Mouse (Mus musculus): ENCODE measurements at regions not wholly inside any gene's neighbourhood (a gene's known extent, or its start where the extent isn't known, plus 50 kb on each side); places are given as distances from the start of the nearest gene placed in this dataset.
"Not testable (repeated sequence)": the region's sequence is repeated elsewhere in the genome, so short reads cannot be mapped to it uniquely, and the experiment has no call there.

GRCm38 (mm10) chr5:45382804-45383203 is 67.2 kb downstream of the Qdpr start:
- DNase-seq (ENCODE audit: low spot score), result no peak

DNA sequence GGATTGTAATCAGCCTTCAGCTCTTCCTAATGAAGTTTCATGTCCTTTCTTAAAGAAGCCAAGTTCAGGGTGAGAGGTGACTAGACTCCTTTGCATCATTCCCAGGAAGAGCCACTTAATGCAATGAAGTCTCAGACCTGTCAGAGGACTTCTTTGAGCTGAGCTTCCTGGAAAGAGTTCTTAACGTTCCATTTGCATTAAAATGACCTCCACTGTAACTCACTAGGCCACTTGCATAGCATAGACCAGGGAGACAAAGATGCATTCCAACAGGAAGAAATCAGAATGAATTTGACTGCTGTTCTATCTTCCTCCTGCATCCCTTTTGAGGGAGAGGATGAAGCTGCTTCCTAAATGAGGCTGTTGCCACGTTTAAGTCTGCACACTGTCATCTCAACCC is 71.5 kb downstream of the Qdpr start:
- no peak for DNase-seq (ENCODE audit: low spot score)

- no peak for DNase-seq (ENCODE audit: low spot score)
These were observed 77.0 kb downstream of the Qdpr start for GRCm38 (mm10) chr5:45373069-45373468.

DNA sequence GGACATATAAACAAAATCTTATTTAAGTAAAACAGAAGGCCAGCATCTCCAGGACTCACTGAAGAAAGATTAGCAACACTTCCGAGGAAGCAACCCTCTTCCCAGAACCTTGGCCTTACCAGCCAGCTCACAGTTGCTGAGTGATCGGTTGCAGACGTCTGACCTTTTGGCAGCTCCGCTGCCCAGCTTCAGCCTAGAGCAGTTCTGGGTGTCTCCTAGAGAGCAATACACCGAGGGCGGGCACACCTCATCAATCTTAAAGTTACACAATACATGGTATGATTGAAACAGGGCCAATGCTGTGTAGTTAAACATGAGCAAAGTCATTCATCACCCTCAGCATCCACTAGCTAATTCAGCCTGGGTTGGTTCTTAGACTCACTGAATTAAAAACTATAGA is 81.6 kb downstream of the Qdpr start:
- peak; percentile 45 for DNase-seq (ENCODE audit: low spot score)

GRCm38 (mm10) chr5:45360189-45360588 is 89.8 kb downstream of the Qdpr start:
- no peak for DNase-seq (ENCODE audit: low spot score)

DNA sequence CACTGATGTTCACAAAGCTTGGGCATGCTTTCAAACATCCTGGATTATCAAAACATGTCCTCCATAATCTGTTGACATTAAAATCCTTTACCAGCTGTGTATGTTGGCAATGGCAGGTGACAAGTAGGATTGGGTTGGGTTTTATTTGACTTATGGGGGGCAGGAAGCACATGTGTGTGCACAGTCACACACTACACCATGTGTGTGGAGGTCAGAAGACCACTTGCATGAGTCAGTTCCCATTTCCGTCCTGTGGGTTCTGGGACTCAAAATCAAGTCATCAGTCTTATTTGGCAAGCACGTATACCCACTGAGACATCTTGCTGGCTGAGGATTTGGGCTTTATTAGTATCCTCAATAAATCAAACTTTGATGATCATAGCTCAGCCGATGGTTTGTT is 109.6 kb downstream of the Qdpr start:
- no peak for DNase-seq (ENCODE audit: low spot score)

DNA sequence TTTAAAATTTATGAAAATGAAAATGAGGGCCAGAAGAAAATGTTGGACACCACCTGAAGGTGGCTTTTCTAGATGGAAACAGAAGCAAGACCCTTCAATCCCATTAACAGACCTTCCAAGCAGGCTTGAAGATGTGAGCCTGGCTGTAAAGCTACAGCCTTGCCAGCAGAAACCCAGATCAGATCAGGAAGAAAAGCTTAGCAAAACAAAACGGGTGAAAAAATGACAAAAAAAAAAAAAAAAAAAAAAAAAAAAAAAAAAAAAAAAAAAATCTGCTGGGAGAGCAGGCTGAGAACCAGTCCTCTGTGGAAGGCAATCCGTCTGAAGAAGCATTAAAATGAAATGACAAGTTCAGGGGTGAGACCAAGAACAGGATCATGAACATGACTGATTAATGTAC is 113.2 kb downstream of the Qdpr start:
- no peak for DNase-seq (ENCODE audit: low spot score)

DNA sequence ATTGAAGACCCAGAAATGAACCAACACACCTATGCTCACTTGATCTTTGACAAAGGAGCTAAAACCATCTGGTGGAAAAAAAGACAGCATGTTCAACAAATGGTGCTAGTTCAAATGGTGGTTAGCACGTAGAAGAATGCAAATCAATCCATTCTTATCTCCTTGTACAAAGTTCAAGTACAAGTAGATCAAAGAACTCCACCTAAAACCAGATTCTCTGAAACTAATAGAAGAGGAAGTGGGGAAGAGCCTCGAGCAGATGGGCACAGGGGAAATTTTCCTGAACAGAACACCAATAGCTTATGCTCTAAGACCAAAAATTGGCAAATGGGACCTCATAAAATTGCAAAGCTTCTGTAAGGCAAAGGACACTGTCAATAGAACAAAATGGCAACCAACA is 125.6 kb downstream of the Qdpr start:
- not testable (repeated sequence) for DNase-seq (ENCODE audit: low spot score)

DNA sequence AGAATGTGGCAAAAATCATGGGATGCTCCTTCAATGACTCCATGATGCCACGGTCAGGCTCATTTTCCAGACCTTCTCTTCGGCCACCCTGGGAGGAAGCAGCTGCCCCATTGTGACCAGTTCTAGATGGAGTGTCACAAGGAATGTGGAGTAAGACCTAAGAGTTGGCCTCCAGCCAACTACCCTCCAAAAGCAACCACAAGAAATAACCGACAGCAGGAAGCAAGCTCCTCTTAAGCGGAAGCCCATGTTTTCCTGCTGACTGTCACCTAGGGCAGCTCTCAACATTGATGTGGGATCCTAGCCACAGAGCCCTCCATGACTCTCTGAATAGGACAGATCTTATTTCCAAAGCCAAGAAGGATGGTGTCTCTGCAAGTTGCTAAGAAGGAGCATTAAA is 126.5 kb downstream of the Qdpr start:
- no peak for DNase-seq (ENCODE audit: low spot score)

DNA sequence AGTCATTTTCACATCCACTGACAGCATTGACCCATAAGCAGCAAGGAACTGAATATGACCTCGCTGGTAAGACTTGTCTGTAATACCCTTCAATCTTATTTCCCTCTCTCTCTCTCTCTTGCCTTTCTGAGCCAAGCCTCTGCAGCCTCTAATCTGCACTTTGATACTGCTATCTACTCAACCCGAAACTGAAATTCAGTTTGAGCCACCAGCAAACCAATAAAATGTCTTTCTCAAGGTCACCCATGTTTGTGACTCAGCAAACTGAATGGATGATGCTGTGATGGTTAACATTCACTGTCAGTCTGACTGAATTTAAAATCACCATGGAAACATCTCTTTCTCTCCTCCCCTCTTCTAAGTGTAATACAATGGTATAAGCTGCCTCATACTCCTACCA is 132.0 kb downstream of the Qdpr start:
- no peak for DNase-seq (ENCODE audit: low spot score)

DNA sequence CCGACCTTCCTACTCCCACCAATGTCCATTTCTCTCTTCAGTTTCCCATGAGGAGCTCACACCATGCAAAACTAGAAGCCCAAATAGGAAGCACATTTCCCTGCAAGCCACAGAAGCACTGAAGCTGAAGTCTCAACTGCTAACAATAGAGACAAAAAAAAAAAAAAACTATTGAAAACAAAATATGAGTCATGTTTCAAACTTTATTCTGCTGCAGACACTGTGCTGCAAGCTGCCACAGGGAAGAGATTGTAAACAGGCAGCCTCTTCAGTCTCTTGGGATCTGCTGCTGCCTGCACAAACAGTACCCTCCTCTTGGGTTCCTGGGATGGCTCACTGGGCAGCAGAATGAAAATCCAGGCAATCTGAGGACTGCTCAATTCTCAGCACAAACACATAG is 148.9 kb downstream of the Qdpr start:
- no peak for DNase-seq (ENCODE audit: low spot score)

GRCm38 (mm10) chr5:45298872-45299271 is 151.2 kb downstream of the Qdpr start:
- DNase-seq (ENCODE audit: low spot score), result no peak

DNA sequence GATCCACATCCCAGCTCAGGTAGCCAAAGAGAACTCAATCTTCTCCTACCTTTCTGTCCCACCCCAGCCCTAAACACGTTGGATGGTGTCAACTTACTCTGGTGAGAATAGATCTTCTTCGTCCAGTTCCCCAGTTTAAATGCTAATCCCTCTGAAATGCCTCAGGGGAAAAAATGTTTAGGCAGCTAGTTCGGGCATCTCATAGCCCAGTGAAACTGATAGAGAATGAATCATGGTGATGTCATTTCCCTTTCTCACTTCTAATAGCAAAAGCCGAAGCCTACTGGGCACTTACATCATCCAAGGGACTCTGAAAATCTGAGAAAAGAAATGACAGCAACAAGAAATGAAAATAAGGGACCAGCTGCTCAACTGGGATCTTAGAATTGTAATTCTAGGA is 154.9 kb downstream of the Qdpr start:
- no peak for DNase-seq (ENCODE audit: low spot score)

DNA sequence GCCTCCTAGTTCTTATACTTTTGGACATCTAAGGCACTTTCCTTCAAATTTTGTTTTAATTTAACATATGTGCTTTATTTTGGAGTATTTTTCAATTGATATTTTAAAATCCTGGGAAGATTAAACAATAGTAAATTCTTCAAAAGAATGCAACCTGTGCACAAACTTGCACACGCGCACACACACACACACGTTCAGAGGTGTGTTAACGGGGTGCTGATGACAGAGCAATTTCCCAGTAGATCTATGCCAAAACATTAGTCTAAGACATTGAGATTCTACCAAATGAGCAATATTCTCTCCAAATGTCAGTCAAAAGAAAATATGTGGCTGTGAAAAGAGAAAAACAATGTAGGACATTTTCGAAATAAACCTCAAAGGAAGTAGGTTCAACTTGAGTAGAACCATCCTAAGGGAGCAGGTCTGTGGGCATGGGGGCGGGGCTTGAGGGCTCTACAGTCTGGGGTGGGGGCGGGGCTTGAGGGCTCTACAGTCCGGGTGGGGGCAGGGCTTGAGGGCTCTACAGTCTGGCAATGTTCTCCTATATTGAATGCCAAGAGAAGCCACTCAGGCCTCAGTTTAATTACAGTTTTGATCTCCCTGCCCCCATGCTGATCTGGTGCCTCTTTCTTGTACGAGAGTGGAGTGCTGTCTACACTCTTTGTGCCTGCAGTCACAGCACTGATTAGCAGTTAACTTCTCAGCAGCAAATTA is 157.0 kb downstream of the Qdpr start:
- no peak for DNase-seq (ENCODE audit: low spot score)

DNA sequence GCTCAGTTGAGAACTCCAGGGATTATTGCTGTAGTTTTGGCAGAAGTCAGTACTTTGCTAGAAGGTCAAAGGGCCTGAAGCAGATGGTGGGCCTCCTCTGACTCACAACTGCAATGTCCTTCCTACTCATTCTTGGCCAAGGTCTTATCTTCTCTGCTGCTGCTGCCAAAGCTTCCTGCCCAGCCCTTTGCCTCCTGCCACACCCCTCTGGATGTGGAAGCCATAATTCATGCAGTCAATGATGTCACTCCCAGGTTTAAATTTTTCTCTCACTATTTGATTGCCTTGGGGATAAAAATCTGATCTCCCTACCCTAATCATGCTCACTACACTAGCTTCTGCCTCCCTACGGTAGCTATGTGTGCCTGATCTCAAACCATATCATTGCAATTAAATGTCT is 157.7 kb downstream of the Qdpr start:
- DNase-seq (ENCODE audit: low spot score), result no peak

GRCm38 (mm10) chr5:45291752-45292151 is 158.3 kb downstream of the Qdpr start:
- DNase-seq (ENCODE audit: low spot score), result no peak

DNA sequence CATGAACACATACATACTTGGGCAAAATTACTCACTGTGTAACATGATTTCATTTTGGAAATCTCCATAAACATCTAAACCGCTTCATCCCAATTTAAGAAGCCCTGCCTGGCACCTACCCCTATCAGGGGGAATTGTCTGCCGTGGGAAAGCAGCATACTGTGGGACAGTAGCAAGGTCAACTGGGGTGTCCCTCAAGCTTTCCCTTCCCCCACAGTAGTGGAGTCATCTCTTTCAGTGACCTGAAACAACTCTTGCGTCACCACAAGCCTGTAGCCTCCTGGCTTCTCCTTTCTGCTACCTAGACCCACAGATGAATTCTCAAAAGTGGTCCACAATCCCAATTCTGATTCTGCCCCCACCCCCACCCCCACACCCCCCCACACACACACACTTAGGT is 158.8 kb downstream of the Qdpr start:
- no peak for DNase-seq (ENCODE audit: low spot score)

DNA sequence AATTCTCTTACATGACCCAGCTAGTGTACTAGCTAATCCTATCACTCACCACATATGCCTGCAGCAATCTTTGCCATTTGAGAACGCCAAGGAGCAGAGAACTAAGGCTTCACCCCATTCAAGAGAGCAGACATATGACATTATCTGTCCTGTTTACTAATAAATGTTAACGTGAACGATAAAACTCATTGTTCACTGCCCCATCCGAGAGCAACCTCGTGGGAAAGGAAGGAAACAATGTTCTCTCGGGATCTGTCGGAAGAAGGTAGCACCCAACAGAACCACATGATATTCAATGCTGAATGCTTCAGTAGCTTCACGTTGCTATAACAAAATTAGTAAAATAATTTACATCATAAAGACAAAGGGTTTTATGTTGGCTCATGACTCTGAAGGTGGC is 163.6 kb downstream of the Qdpr start:
- no peak for DNase-seq (ENCODE audit: low spot score)

GRCm38 (mm10) chr5:45284680-45285079 is 165.4 kb downstream of the Qdpr start:
- DNase-seq (ENCODE audit: low spot score), result no peak

- no peak for DNase-seq (ENCODE audit: low spot score)
These were observed 166.1 kb downstream of the Qdpr start for GRCm38 (mm10) chr5:45283908-45284415.

DNA sequence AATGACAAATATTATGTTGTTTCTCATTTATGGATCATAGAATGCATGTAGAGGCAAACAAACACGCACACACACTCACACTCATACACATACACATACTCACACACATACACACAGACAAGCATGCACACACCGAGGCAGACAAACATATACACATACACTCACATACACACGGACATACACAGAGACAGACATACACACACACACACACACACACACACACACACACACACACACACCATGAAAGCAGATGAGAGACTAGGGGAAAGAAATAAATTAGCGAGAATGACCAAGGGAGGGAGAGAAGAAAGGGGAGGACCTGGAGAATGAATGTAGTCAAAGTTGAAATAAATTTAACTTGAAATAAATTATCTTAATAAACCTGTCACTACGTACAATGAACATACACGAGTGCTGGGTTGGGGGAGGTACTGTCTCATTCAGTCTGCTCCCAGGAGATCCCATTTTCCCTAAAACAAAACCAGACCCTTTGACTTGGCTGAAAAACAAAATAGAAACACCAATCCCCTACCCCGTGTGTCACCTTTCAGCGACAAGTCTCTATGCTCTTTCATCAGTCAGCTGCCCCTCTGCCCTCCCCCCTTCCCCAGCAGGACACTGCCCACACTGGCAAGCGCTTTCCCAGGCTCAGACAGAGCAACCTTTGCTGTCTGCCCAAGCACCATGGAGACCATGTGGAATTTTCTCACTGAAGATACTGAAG is 167.7 kb downstream of the Qdpr start:
- DNase-seq (ENCODE audit: low spot score), result peak; percentile 78

DNA sequence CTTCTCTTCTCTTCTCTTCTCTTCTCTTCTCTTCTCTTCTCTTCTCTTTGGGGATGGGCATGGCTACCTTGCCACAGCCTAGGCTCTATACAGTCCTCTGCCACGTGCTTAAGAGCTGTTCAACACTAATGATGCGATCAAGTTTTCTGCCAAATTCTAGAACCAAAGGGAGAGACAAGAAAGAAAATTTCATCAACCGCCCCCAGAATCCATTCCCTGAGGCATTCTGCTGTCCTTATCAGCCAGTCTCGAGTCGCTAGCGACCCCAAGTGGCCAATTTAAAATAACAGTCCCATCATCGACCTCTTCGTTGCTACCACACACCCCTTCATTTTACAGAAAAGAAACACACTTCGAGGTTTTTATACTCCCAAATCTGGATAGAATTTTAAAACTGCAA is 171.5 kb downstream of the Qdpr start:
- peak; percentile 95 for DNase-seq (ENCODE audit: low spot score)

DNA sequence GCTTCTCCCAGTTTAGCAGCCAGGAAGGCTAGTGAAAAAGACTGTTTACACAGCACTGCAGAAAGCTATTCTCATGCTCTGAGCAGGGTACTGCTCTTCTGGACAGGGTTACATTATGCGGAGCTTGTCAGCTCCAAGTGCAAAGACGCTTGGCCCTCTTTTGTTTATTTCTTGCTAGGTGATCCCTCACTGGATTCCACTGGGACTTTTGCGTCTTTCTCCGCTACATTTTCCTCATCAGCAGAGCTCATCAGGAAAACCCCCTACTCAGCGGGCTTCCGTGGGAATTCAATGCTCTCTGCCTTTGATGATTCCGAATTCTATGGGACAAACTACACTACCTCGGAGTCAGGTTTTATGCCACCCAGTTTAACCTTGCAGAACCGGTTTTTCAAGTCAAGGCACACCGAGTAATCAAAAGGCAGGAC is 172.0 kb downstream of the Qdpr start:
- DNase-seq (ENCODE audit: low spot score), result peak; percentile 64

DNA sequence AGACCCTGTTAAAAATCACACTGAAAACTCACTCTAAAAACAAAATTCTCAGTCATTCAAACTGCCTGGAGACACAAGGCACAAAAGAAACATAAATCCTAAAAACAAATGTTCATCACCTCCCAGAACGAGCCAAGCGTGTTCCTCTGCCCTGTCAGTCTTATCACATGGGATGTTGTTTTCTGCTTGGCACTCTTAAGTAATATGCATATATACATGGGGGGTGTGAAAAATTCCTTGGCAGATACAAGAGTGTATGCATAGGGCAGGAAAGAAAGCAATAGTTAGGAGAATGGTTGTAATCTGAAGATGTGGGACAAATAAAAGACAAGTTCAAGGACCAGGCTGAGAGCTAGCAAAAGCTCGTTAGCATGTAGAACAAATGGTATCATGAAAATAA is 179.4 kb downstream of the Qdpr start:
- no peak for DNase-seq (ENCODE audit: low spot score)

Data from embryo, embryonic 10.5 days (tissue).